Mouse (Mus musculus): Measurements from ENCODE around the gene Zkscan1. TPM values are rescaled to one million over a fixed set of nuclear protein-coding genes. Genes with fewer than 3 reads are reported as not detected.
"Not testable (repeated sequence)": the region's sequence is repeated elsewhere in the genome, so short reads cannot be mapped to it uniquely, and the experiment has no call there.

Zkscan1 gene
- 1.5 and 2.2 TPM in 2 replicates for polyA plus RNA-seq (2012; rRNA removed)
- polyA plus RNA-seq (2014; fragmentation: Nextera tagmentation; extraction: Ambion mirVana) = 4.7 and 4.9 TPM in 2 replicates

DNA sequence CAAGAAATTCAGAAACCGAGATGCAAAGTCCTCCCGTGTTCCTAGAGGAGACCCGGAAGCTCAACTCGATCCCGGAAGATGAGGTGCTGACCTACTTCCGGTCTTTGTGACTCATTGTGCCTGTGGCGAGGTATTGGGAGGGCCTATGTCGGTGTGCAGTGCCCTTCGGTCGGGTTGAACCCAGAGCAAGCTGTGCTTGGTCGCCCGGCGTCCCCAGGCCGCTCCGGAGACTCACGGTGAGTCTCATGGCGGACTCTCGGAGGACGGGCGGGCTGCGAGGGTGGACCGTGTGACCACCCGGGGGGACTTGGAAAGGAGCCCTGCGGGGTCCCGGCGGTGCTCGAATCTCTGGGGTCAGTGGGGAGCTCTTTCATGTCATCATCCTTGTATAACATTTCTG, at the start of gene Zkscan1:
Zkscan1 (plus strand) TSS at position 89 of the 400 bp plus-strand sequence.
- H3K4me3 ChIP-seq (ENCODE audit: insufficient read depth in 1 of 2, low read depth in 2 of 2, low read length in 2 of 2) = peak within 1 kb of the TSS; percentile 77 to 85
- DNase-seq (ENCODE audit: low read depth in 3 of 3, low spot score in 3 of 3) (peak; percentile 81 to 90 (median 82)), ATAC-seq (ENCODE audit: insufficient read depth) (peak; percentile 89)
- peaks cover 19 to 21% of the 10 kb centered on the region in 2 experiments for H3K4me1 ChIP-seq (replicated peaks; ENCODE audit: control insufficient read depth in 2 of 2, insufficient read depth in 2 of 2, low read length in 1 of 2)
- peak within 1 kb of the TSS; percentile 51 for H3K27ac ChIP-seq
- H3K9me3 ChIP-seq (ENCODE audit: control insufficient read depth, low read length) = no peaks in the 10 kb centered on the region
- WGBS (ENCODE audit: insufficient replicate concordance) = 0% methylated on average over 27 of the region's 27 CpGs
- peak within 1 kb of the TSS; percentile 90 for H3K9ac ChIP-seq (replicated peaks)
- no peaks in the 10 kb centered on the region; the same call in 1 of the 2 replicates for H3K36me3 ChIP-seq (replicated peaks; ENCODE audit: control insufficient read depth, insufficient read depth, low read depth)
- peak within 1 kb of the TSS; percentile 89 for H3K4me2 ChIP-seq (ENCODE audit: low read depth)
- no peak for TF ChIP-seq CTCF (IDR thresholded peaks at IDR 0.05; ENCODE audit: low read depth)
- no peaks in the 10 kb centered on the region for H3K27me3 ChIP-seq (ENCODE audit: control insufficient read depth, insufficient read depth, low read length)

DNA sequence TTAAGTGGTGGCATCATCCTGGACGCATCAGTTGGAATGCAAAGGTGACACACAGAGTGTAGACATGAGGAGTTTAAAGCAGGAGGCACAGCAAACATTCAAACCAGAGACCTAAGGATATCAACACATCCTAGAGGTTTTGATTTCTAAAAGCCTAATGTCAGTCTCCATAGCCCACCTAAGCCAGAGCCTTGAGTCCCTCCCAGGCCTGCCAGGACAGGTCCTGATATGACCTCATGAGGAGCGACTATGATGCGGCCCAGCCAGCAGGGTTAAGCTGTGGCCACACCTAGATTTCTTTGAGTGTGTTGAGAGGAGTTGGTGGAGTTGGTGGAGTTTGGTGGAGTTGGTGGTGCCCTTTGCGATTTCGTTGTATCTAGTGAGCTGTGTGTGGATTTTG, 32.0 kb upstream of the Zkscan1 start, which contains the start of gene Smok3c:
Smok3c (plus strand) TSS at position 301 of the 400 bp plus-strand sequence.
- not testable (repeated sequence) for H3K27ac ChIP-seq; H3K4me2 ChIP-seq (ENCODE audit: low read depth); H3K4me3 ChIP-seq (ENCODE audit: insufficient read depth in 1 of 2, low read depth in 2 of 2, low read length in 2 of 2); ATAC-seq (ENCODE audit: insufficient read depth); H3K9ac ChIP-seq (replicated peaks); H3K36me3 ChIP-seq (replicated peaks; ENCODE audit: control insufficient read depth, insufficient read depth, low read depth); H3K9me3 ChIP-seq (ENCODE audit: control insufficient read depth, low read length); DNase-seq (ENCODE audit: low read depth in 3 of 3, low spot score in 3 of 3); H3K27me3 ChIP-seq (ENCODE audit: control insufficient read depth, insufficient read depth, low read length); H3K4me1 ChIP-seq (replicated peaks; ENCODE audit: control insufficient read depth in 2 of 2, insufficient read depth in 2 of 2, low read length in 1 of 2)
- WGBS (ENCODE audit: insufficient replicate concordance) = no CpG with 5 or more reads among the region's 5 CpGs

DNA sequence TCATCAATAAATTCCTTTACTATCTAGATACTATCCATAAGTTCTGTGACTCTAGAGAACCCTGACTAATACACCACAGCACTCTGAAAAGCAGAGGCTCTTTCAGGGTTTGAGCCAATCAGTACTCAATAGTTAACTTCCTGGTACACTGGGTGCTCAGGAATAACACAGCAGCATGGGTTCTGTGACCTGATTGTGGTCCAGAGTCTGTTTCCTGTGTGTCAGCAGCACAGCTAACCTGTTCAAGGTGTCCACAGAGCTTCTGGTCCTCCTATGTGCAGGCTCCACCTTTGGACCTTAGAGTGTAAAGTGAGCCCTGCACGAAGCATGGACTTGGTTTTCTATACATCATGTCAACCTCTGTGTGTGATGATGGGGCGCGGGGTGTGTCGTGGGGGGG, 11.1 kb upstream of the Zkscan1 start:
- no peak for DNase-seq (ENCODE audit: low read depth in 3 of 3, low spot score in 3 of 3)
- Histone ChIP-seq H3K4me2 (ENCODE audit: low read depth) (no peak overlapping the region), H3K36me3 (replicated peaks; ENCODE audit: control insufficient read depth, insufficient read depth, low read depth) (no peaks in the 10 kb centered on the region), H3K4me1 (replicated peaks; ENCODE audit: control insufficient read depth in 2 of 2, insufficient read depth in 2 of 2, low read length in 1 of 2) (no peaks in the 10 kb centered on the region), H3K9me3 (ENCODE audit: control insufficient read depth, low read length) (no peaks in the 10 kb centered on the region), H3K27me3 (ENCODE audit: control insufficient read depth, insufficient read depth, low read length) (no peaks in the 10 kb centered on the region), H3K27ac (no peak overlapping the region), H3K4me3 (ENCODE audit: insufficient read depth in 1 of 2, low read depth in 2 of 2, low read length in 2 of 2) (no peak overlapping the region), H3K9ac (replicated peaks) (no peak overlapping the region)
- TF ChIP-seq CTCF (IDR thresholded peaks at IDR 0.05; ENCODE audit: low read depth) (no peak), EP300 (IDR thresholded peaks at IDR 0.05; ENCODE audit: low read depth) (no peak)
- WGBS (ENCODE audit: insufficient replicate concordance) = 70% methylated on average over 4 of the region's 4 CpGs
- no peak for ATAC-seq (ENCODE audit: insufficient read depth)

DNA sequence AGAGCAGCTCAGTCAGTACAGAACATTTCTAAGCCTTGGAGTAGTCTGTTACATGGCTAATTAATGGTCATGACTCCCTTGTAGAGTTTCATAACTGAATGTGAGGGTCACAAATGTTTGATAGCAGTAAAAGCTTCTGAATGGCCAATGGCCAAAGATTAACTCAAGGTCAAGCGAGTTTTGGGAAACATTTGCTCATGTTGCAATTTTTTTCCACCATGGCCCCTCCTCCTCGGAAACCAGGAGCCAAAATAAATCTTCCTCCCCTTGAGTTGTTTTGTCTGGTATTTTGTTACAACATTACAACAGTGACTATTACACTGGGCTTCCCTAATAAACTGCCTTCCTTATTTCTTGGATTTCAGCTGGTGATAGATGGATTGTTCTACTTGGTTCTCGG, 9.2 kb upstream of the Zkscan1 start:
- 50% methylated on average over 3 of the region's 3 CpGs for WGBS (ENCODE audit: insufficient replicate concordance)

DNA sequence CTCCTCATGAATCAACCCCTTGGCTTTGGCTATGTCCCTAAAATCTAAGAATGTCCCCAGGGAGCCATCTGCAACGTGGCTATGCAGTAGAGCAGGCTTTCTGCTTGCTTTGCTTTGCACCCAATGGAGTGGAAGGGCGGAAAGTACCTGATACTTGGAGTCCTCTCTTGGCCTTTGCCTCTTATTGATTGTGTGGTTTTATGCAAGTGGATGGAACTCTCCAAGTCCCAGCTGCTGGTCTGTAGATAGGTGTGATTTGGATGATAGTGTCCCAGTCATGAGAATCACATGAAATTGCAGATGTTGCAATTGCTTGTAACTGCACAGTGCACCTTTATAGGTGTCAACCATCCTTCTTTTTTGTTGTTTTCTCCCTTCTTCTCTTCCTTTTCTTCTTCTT, 8.7 kb upstream of the Zkscan1 start:
- H3K9me3 ChIP-seq (ENCODE audit: control insufficient read depth, low read length) = no peaks in the 10 kb centered on the region
- TF ChIP-seq EP300 (IDR thresholded peaks at IDR 0.05; ENCODE audit: low read depth) = no peak
- TF ChIP-seq CTCF (IDR thresholded peaks at IDR 0.05; ENCODE audit: low read depth) = no peak
- H3K27me3 ChIP-seq (ENCODE audit: control insufficient read depth, insufficient read depth, low read length) = no peaks in the 10 kb centered on the region
- 35% methylated on average over 2 of the region's 2 CpGs for WGBS (ENCODE audit: insufficient replicate concordance)
- H3K9ac ChIP-seq (replicated peaks) = no peak overlapping the region
- no peak overlapping the region for H3K27ac ChIP-seq
- DNase-seq (ENCODE audit: low read depth in 3 of 3, low spot score in 3 of 3) (no peak), ATAC-seq (ENCODE audit: insufficient read depth) (no peak)
- no peaks in the 10 kb centered on the region for H3K36me3 ChIP-seq (replicated peaks; ENCODE audit: control insufficient read depth, insufficient read depth, low read depth)
- H3K4me1 ChIP-seq (replicated peaks; ENCODE audit: control insufficient read depth in 2 of 2, insufficient read depth in 2 of 2, low read length in 1 of 2) = no peaks in the 10 kb centered on the region
- H3K4me2 ChIP-seq (ENCODE audit: low read depth) = no peak overlapping the region
- H3K4me3 ChIP-seq (ENCODE audit: insufficient read depth in 1 of 2, low read depth in 2 of 2, low read length in 2 of 2) = no peak overlapping the region

More for the DNA sequence above, 9.2 kb upstream of the Zkscan1 start:
- H3K4me1 ChIP-seq (replicated peaks; ENCODE audit: control insufficient read depth in 2 of 2, insufficient read depth in 2 of 2, low read length in 1 of 2) = no peaks in the 10 kb centered on the region
- no peaks in the 10 kb centered on the region for H3K9me3 ChIP-seq (ENCODE audit: control insufficient read depth, low read length)
- H3K9ac ChIP-seq (replicated peaks) = no peak overlapping the region
- H3K36me3 ChIP-seq (replicated peaks; ENCODE audit: control insufficient read depth, insufficient read depth, low read depth) = no peaks in the 10 kb centered on the region
- H3K4me3 ChIP-seq (ENCODE audit: insufficient read depth in 1 of 2, low read depth in 2 of 2, low read length in 2 of 2) = no peak overlapping the region
- no peak for ATAC-seq (ENCODE audit: insufficient read depth)
- TF ChIP-seq CTCF (IDR thresholded peaks at IDR 0.05; ENCODE audit: low read depth) (no peak), EP300 (IDR thresholded peaks at IDR 0.05; ENCODE audit: low read depth) (no peak)
- no peaks in the 10 kb centered on the region for H3K27me3 ChIP-seq (ENCODE audit: control insufficient read depth, insufficient read depth, low read length)
- DNase-seq (ENCODE audit: low read depth in 3 of 3, low spot score in 3 of 3) = no peak
- H3K4me2 ChIP-seq (ENCODE audit: low read depth) = no peak overlapping the region
- no peak overlapping the region for H3K27ac ChIP-seq
